Mouse (Mus musculus) embryonic fibroblast, embryonic 13.5 days (primary cell): Measurements from ENCODE around the gene Tmem189.

Experiments used
- CTCF ChIP-seq: IDR thresholded peaks from 2 replicates; pipeline ENCODE4 v1.5.1; 2011; ENCODE audit warnings: mild to moderate bottlenecking, control low read depth, low read length, moderate library complexity, borderline replicate concordance; ENCODE audit not compliant: insufficient read depth
- POLR2A ChIP-seq: IDR thresholded peaks from 2 replicates; pipeline ENCODE4 v1.6.1; 2011; ENCODE audit warnings: low read depth, mild to moderate bottlenecking, control low read depth, low read length, moderate library complexity

GRCm38 (mm10) chr2:167690219-167690961 lies 768 bp upstream of the Tmem189 start:
- TF ChIP-seq CTCF (no peak), POLR2A (no peak; the same call in 1 of the 2 replicates)
